Mouse (Mus musculus) myocyte (in vitro differentiated cells): ENCODE data around the gene Rfk.

Experiments
- POLR2A ChIP-seq: IDR thresholded peaks from one replicate; pipeline ENCODE4 v1.6.1; 2011; ENCODE audit warnings: low read depth, mild to moderate bottlenecking, control low read depth, moderate library complexity; ENCODE audit not compliant: insufficient read length
- TCF12 ChIP-seq: IDR thresholded peaks from one replicate; pipeline ENCODE4 v1.6.1; 2011; ENCODE audit warnings: mild to moderate bottlenecking, control low read depth; ENCODE audit not compliant: poor library complexity, insufficient read depth, severe bottlenecking

DNA sequence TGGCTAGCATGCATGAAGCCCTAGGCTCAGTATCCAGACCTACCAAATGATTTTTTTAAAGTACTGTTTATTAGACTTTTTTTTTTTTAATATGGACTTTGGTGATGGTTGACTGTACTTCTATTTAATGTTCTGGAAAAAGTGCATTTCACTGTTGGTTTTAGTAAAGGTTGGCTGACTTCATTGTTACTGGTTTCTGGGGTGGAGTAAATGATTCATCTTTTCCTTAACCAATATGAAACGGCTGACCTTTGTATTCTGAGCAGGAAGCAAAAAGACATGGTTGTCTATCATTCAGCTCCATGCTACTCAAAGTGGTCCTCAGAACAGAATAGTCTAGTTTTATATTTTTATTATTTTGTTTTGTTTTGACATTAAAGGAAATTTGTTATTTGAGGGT, 8.4 kb upstream of the Rfk start:
- TF ChIP-seq TCF12 (no peak), POLR2A (no peak)
